Mouse (Mus musculus): Measurements from ENCODE around the gene Dnm3. TPM values are rescaled to one million over a fixed set of nuclear protein-coding genes. Genes with fewer than 3 reads are reported as not detected.

Dnm3 gene
- polyA plus RNA-seq (2014; fragmentation: Nextera tagmentation; extraction: Ambion mirVana) = 3.3 and 4.0 TPM in 2 replicates

GRCm38 (mm10) chr1:162477246-162478209 is at the start of gene Dnm3:
TSS of gene Dnm3 (minus strand) at chr1:162478034.
- Histone ChIP-seq H3K9me3 (ENCODE audit: control insufficient read depth, low read length) (no peaks in the 10 kb centered on the region), H3K9ac (ENCODE audit: low read depth, low read length) (no peak within 1 kb of the TSS), H3K4me3 (ENCODE audit: low read depth, low read length) (peak within 1 kb of the TSS; percentile 56), H3K27me3 (replicated peaks; ENCODE audit: control insufficient read depth, insufficient read depth, low read length) (peaks cover 27% of the 10 kb centered on the region), H3K4me2 (peak within 1 kb of the TSS; percentile 81), H3K36me3 (ENCODE audit: control insufficient read depth, insufficient read depth, low read length) (no peaks in the 10 kb centered on the region), H3K4me1 (replicated peaks; ENCODE audit: control insufficient read depth, insufficient read depth, low read length) (no peaks in the 10 kb centered on the region), H3K27ac (ENCODE audit: low read depth, low read length) (no peak within 1 kb of the TSS)
- ATAC-seq (replicated peaks; ENCODE audit: low FRiP score) = peak; percentile 94
- under 1% methylated on average over 56 of the region's 56 CpGs for WGBS
- peak; percentile 78 for DNase-seq (ENCODE audit: low spot score)

- ATAC-seq (replicated peaks; ENCODE audit: low FRiP score) = no peak
- no peak overlapping the region for H3K27ac ChIP-seq (ENCODE audit: low read depth, low read length)
- 70% methylated on average over 1 of the region's 1 CpGs for WGBS
Measured at GRCm38 (mm10) chr1:162515116-162515515, 37.3 kb upstream of the Dnm3 start.

GRCm38 (mm10) chr1:162510013-162510356 is 32.2 kb upstream of the Dnm3 start:
- DNase-seq (ENCODE audit: low spot score) = no peak
- Histone ChIP-seq H3K9ac (ENCODE audit: low read depth, low read length) (no peak overlapping the region), H3K4me3 (ENCODE audit: low read depth, low read length) (no peak overlapping the region), H3K4me1 (replicated peaks; ENCODE audit: control insufficient read depth, insufficient read depth, low read length) (0 out of 2 replicates have a peak, but pooled peaks cover 2% of the 10 kb centered on the region), H3K4me2 (no peak overlapping the region; the same call in 1 of the 2 replicates), H3K27me3 (replicated peaks; ENCODE audit: control insufficient read depth, insufficient read depth, low read length) (no peaks in the 10 kb centered on the region), H3K27ac (ENCODE audit: low read depth, low read length) (no peak overlapping the region), H3K9me3 (ENCODE audit: control insufficient read depth, low read length) (no peaks in the 10 kb centered on the region), H3K36me3 (ENCODE audit: control insufficient read depth, insufficient read depth, low read length) (no peaks in the 10 kb centered on the region)
- 48% methylated on average over 2 of the region's 2 CpGs for WGBS
- ATAC-seq (replicated peaks; ENCODE audit: low FRiP score) = peak; percentile 80

More at GRCm38 (mm10) chr1:162515116-162515515, 37.3 kb upstream of the Dnm3 start:
- DNase-seq (ENCODE audit: low spot score) = no peak
- H3K4me3 ChIP-seq (ENCODE audit: low read depth, low read length) = no peak overlapping the region
- H3K9me3 ChIP-seq (ENCODE audit: control insufficient read depth, low read length) = no peaks in the 10 kb centered on the region
- no peaks in the 10 kb centered on the region for H3K36me3 ChIP-seq (ENCODE audit: control insufficient read depth, insufficient read depth, low read length)
- no peak overlapping the region for H3K9ac ChIP-seq (ENCODE audit: low read depth, low read length)
- no peaks in the 10 kb centered on the region for H3K4me1 ChIP-seq (replicated peaks; ENCODE audit: control insufficient read depth, insufficient read depth, low read length)
- H3K4me2 ChIP-seq = no peak overlapping the region
- no peaks in the 10 kb centered on the region for H3K27me3 ChIP-seq (replicated peaks; ENCODE audit: control insufficient read depth, insufficient read depth, low read length)

- Histone ChIP-seq H3K9ac (ENCODE audit: low read depth, low read length) (no peak overlapping the region), H3K4me1 (replicated peaks; ENCODE audit: control insufficient read depth, insufficient read depth, low read length) (0 out of 2 replicates have a peak, but pooled peaks cover 2% of the 10 kb centered on the region), H3K36me3 (ENCODE audit: control insufficient read depth, insufficient read depth, low read length) (no peaks in the 10 kb centered on the region), H3K27me3 (replicated peaks; ENCODE audit: control insufficient read depth, insufficient read depth, low read length) (no peaks in the 10 kb centered on the region), H3K4me2 (no peak overlapping the region; the same call in 1 of the 2 replicates), H3K27ac (ENCODE audit: low read depth, low read length) (no peak overlapping the region), H3K9me3 (ENCODE audit: control insufficient read depth, low read length) (no peaks in the 10 kb centered on the region), H3K4me3 (ENCODE audit: low read depth, low read length) (no peak overlapping the region)
- ATAC-seq (replicated peaks; ENCODE audit: low FRiP score) (peak; percentile 63), DNase-seq (ENCODE audit: low spot score) (no peak)
- 31% methylated on average over 12 of the region's 12 CpGs for WGBS
Measured at GRCm38 (mm10) chr1:162509329-162510012, 31.6 kb upstream of the Dnm3 start.

- no peak overlapping the region for H3K27ac ChIP-seq (ENCODE audit: low read depth, low read length)
- no peak overlapping the region for H3K4me2 ChIP-seq
- 79% methylated on average over 4 of the region's 4 CpGs for WGBS
- H3K36me3 ChIP-seq (ENCODE audit: control insufficient read depth, insufficient read depth, low read length) = no peaks in the 10 kb centered on the region
- ATAC-seq (replicated peaks; ENCODE audit: low FRiP score) = no peak
- no peak overlapping the region for H3K4me3 ChIP-seq (ENCODE audit: low read depth, low read length)
- no peak for DNase-seq (ENCODE audit: low spot score)
- 0 out of 2 replicates have a peak, but pooled peaks cover 2% of the 10 kb centered on the region for H3K4me1 ChIP-seq (replicated peaks; ENCODE audit: control insufficient read depth, insufficient read depth, low read length)
- no peaks in the 10 kb centered on the region for H3K27me3 ChIP-seq (replicated peaks; ENCODE audit: control insufficient read depth, insufficient read depth, low read length)
- H3K9me3 ChIP-seq (ENCODE audit: control insufficient read depth, low read length) = no peaks in the 10 kb centered on the region
- H3K9ac ChIP-seq (ENCODE audit: low read depth, low read length) = no peak overlapping the region
Measured at GRCm38 (mm10) chr1:162508211-162509005, 30.6 kb upstream of the Dnm3 start.

- 0 out of 2 replicates have a peak, but pooled peaks cover 2% of the 10 kb centered on the region for H3K4me1 ChIP-seq (replicated peaks; ENCODE audit: control insufficient read depth, insufficient read depth, low read length)
- ATAC-seq (replicated peaks; ENCODE audit: low FRiP score) (no peak), DNase-seq (ENCODE audit: low spot score) (no peak)
- H3K9ac ChIP-seq (ENCODE audit: low read depth, low read length) = no peak overlapping the region
- 81% methylated on average over 4 of the region's 4 CpGs for WGBS
- no peak overlapping the region for H3K27ac ChIP-seq (ENCODE audit: low read depth, low read length)
- H3K9me3 ChIP-seq (ENCODE audit: control insufficient read depth, low read length) = no peaks in the 10 kb centered on the region
- no peak overlapping the region for H3K4me2 ChIP-seq
- no peaks in the 10 kb centered on the region for H3K36me3 ChIP-seq (ENCODE audit: control insufficient read depth, insufficient read depth, low read length)
- no peaks in the 10 kb centered on the region for H3K27me3 ChIP-seq (replicated peaks; ENCODE audit: control insufficient read depth, insufficient read depth, low read length)
- H3K4me3 ChIP-seq (ENCODE audit: low read depth, low read length) = no peak overlapping the region
Measured at GRCm38 (mm10) chr1:162506516-162506915, 28.7 kb upstream of the Dnm3 start.

GRCm38 (mm10) chr1:162505649-162506048 is 27.8 kb upstream of the Dnm3 start:
- H3K36me3 ChIP-seq (ENCODE audit: control insufficient read depth, insufficient read depth, low read length) = no peaks in the 10 kb centered on the region
- H3K27me3 ChIP-seq (replicated peaks; ENCODE audit: control insufficient read depth, insufficient read depth, low read length) = no peaks in the 10 kb centered on the region
- no peaks in the 10 kb centered on the region for H3K9me3 ChIP-seq (ENCODE audit: control insufficient read depth, low read length)
- no peak for ATAC-seq (replicated peaks; ENCODE audit: low FRiP score)
- H3K9ac ChIP-seq (ENCODE audit: low read depth, low read length) = no peak overlapping the region
- no peak overlapping the region for H3K4me3 ChIP-seq (ENCODE audit: low read depth, low read length)
- H3K4me1 ChIP-seq (replicated peaks; ENCODE audit: control insufficient read depth, insufficient read depth, low read length) = 0 out of 2 replicates have a peak, but pooled peaks cover 2% of the 10 kb centered on the region
- WGBS = 68% methylated on average over 6 of the region's 6 CpGs
- H3K4me2 ChIP-seq = no peak overlapping the region
- DNase-seq (ENCODE audit: low spot score) = no peak
- no peak overlapping the region for H3K27ac ChIP-seq (ENCODE audit: low read depth, low read length)

GRCm38 (mm10) chr1:162476531-162477080 is 1.2 kb downstream of the Dnm3 start:
- Histone ChIP-seq H3K9me3 (ENCODE audit: control insufficient read depth, low read length) (no peaks in the 10 kb centered on the region), H3K4me3 (ENCODE audit: low read depth, low read length) (peak overlapping the region; percentile 56), H3K4me2 (peak overlapping the region; percentile 81), H3K9ac (ENCODE audit: low read depth, low read length) (no peak overlapping the region), H3K4me1 (replicated peaks; ENCODE audit: control insufficient read depth, insufficient read depth, low read length) (no peaks in the 10 kb centered on the region), H3K27ac (ENCODE audit: low read depth, low read length) (no peak overlapping the region), H3K36me3 (ENCODE audit: control insufficient read depth, insufficient read depth, low read length) (no peaks in the 10 kb centered on the region), H3K27me3 (replicated peaks; ENCODE audit: control insufficient read depth, insufficient read depth, low read length) (peaks cover 27% of the 10 kb centered on the region)
- DNase-seq (ENCODE audit: low spot score) (no peak), ATAC-seq (replicated peaks; ENCODE audit: low FRiP score) (no peak)
- WGBS = 5% methylated on average over 19 of the region's 19 CpGs

All from liver, embryonic 11.5 days (tissue).